Mouse (Mus musculus) right cerebral cortex, postnatal 10 days (tissue): Measurements from ENCODE around the gene Kcnq5.
"Not testable (repeated sequence)": the region's sequence is repeated elsewhere in the genome, so short reads cannot be mapped to it uniquely, and the experiment has no call there.

ENCODE experiments used
- DNase-seq, 2 experiments: peaks; one replicate each; pipeline ENCODE4 v3.0.0; 2021; ENCODE audit warnings: low spot score in 2 of 2

Kcnq5 gene

GRCm38 (mm10) chr1:21486266-21486665 lies 475.5 kb downstream of the Kcnq5 start:
- DNase-seq: no peak

GRCm38 (mm10) chr1:21469311-21469710 lies 492.4 kb downstream of the Kcnq5 start:
- DNase-seq: no peak

DNA sequence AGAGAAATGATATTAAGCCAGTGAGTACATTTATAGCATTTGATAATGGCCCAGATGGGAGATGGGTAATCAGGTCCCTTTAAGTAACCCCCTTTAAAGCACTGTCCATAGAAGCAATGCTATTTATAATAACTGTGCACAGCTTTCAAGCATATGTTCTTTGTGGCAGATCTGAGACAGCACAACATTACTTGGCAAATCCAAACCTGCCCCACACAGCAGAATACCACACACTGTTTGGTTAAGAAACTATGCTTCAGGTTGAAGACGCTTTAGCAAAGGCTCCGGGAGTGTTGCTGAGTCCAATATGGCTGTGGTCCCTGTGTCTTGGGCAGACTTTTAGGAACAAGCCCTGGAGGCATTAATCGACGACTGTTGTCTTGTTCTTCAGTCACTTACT lies 495.3 kb downstream of the Kcnq5 start:
- DNase-seq: peak in 1 of 2 experiments; percentile 32

GRCm38 (mm10) chr1:21460941-21461689 lies 500.6 kb downstream of the Kcnq5 start:
- peak; percentile 81 for DNase-seq

- DNase-seq: no peak
These were observed 503.2 kb downstream of the Kcnq5 start for GRCm38 (mm10) chr1:21458581-21458980.

- no peak for DNase-seq
These were observed 505.8 kb downstream of the Kcnq5 start for GRCm38 (mm10) chr1:21455971-21456370.

DNA sequence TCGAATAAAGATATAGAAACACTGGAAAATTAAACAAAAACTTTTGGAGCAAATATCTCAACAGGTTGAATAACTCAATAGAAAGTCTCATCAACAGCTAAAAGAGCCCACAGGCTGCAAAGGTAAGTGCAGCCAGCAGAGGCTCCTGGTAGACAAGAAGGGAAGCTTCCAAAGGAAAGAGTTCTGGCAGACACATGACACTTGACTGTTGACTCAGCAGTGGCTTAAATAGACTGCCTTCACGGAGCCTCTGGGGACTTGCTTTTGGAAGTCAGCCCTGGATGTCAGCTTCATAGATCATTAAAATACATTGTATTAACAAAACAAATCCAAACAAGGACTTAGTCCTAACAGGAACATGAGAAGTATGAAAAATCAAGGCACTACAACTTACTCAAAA lies 513.5 kb downstream of the Kcnq5 start:
- no peak for DNase-seq

GRCm38 (mm10) chr1:21436753-21437152 lies 525.0 kb downstream of the Kcnq5 start:
- no peak for DNase-seq

GRCm38 (mm10) chr1:21434853-21435252 lies 526.9 kb downstream of the Kcnq5 start:
- DNase-seq: no peak

DNA sequence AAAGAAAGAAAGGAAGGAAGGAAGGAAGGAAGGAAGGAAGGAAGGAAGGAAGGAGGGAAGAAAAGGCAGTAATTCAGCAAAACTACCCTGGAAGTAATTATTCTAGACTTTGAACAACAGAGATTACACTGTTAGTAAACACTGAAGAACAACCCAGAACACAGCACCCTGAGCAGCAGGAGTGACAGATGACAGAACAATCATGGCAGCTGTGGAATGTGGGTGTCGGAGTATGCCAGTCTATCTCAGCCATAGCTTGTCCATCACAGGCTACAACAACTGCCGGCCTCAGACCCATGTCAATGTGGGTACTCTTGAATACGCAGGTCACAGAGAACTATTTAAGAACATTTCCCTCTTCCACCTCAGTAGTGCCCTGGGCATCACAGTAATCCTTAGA lies 530.1 kb downstream of the Kcnq5 start:
- DNase-seq: no peak

DNA sequence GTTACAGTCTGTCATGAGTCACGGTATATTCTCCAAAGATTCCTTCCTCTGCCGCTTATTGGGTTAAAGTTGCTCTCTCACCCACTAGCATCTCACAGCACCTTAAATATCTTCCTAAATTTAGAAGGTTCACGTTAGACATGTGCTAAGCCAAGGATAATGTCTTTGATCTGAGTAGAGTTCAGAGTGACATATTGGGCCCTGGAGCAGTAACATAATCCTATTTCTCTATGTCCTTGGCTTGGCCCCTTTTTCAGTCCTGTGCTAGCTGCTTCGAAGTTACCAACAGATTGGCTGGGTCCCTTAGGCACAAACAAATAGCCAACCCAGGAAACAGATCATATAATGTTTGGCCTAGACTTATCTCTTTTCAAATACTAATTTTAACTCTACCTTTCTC lies 533.7 kb downstream of the Kcnq5 start:
- DNase-seq: no peak

- DNase-seq: no peak
These were observed 536.1 kb downstream of the Kcnq5 start for GRCm38 (mm10) chr1:21425654-21426053.

GRCm38 (mm10) chr1:21419370-21419769 lies 542.4 kb downstream of the Kcnq5 start:
- peak in 1 of 2 experiments; percentile 52 for DNase-seq

DNA sequence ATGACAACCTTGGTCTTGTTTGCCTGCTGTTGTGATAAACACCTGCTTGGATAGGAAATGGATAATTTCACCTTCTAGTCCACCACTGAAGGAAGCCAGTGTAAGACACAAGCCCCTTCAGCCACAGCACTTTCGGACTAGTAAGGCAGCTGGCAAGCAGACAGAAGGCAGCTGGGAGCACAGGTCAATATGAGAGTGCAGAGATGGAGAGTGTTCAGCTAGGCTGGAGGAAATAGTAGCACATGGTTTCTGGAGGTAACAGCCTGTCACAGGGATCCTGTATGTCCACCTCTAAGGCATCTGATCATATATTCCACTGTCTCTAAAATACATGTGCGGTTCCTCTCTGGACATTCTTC lies 549.6 kb downstream of the Kcnq5 start:
- DNase-seq: peak in 1 of 2 experiments; percentile 34

- DNase-seq: peak; percentile 88 to 91
These were observed 550.2 kb downstream of the Kcnq5 start for GRCm38 (mm10) chr1:21411331-21412196.

DNA sequence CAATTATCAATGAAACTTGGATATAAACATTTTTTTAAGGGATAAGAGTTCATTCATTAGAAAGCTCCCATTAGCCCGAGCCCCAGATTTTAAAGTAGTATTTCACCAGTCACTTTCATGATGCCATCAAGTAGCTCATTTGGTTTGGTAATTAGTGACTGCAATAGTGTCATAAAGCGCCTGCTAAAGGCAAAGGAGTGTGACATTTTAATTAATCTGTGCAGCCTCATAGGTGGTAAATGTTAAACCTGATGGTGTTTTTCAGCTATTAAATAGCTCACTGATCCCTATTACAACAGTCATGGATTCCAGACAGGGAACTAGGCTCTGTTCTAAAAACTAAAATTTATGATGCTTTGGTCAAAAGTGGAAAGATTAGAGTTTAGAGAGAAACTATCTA lies 554.5 kb downstream of the Kcnq5 start:
- DNase-seq: no peak

DNA sequence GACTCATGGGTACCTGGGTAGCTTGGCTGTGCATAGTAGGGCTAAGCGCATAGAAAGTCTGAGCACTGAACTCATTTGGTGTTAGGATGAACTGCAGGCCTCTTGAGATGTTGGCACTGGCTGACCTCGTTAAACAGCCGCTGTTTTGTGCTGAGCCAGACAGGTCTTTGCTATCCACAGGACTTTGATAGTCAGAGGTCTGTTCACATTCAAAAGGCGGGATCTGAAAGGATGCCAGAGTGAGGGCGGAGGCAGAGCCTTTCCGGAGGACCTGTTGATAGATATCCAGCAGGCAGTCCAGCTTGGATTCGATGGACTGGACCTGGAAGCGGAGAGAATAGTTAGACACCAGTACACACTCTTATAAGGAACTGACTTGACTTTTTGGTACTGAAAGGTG lies 558.9 kb downstream of the Kcnq5 start:
- no peak for DNase-seq

DNA sequence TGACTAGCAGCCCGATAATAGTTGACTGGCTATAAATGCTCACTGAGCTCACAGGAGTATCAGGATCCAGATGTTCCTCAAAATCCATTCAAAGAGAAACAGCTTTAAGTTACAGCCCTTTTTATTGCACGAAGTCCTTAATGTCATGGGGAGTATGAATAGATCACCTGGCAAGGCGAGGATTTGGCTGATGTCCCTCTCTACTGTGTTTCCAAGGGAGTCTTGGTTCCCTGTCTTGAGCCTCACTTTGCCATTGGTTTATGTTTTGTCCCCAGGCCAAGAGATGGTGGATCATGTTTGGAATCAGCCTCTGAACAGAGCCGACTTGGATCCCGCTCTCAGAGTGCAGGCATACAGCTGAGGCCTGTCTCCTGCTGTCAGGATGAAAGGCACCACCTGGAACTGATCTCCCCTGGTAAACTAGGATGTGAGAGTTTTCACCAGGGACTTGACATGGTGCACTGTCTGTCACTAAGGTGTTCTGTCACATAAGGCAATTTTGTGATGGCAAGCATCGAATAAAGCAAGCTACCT lies 570.5 kb downstream of the Kcnq5 start:
- no peak for DNase-seq

DNA sequence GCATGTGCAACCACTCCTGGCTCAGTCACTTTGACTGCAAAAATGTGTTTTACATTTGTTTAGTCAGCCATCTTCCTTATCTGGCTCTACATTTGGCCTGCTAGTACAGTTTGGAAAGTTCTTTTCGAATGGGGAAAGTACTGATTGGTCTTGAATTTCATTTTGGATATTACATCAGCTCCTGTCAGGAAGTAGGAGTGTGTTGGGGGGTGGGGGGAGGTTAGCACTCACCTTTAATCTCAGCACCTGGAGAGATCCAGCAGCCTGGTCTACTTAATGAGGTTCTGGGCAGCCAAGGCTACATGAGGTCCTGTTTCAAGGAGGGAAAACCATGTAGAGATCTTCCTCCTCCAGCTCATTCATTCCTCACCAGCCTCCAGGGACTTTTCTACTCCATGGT lies 578.5 kb downstream of the Kcnq5 start, which contains the start of gene Khdc1b:
TSS of gene Khdc1b (plus strand) at position 301 of the 400 bp plus-strand sequence.
- DNase-seq: no peak

DNA sequence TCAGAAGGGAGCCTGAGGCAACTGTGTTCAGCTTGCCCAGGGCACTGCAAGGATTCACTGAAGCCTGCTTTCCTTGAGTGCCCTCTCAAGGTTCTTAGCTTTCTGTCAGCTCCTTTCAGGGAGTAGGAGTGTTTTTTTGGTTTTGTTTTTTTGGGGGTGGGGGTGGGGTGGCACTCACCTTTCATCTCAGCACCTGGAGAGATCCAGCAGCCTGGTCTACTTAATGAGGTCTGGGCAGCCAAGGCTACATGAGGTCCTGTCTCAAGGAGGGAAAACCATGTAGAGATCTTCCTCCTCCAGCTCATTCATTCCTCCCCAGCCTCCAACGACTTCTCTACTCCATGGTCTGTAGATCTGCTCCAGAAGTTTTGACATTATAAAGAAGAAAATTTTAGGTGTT lies 593.7 kb downstream of the Kcnq5 start, which contains the start of gene Khdc1c:
TSS of gene Khdc1c (plus strand) at position 301 of the 400 bp plus-strand sequence.
- not testable (repeated sequence) for DNase-seq

- DNase-seq: no peak
These were observed 612.4 kb downstream of the Kcnq5 start, which contains the start of gene Khdc1a for GRCm38 (mm10) chr1:21349341-21349740. Gene Khdc1a (plus strand): TSS chr1:21349641.
